Mouse (Mus musculus): Measurements from ENCODE around the gene Selenof. TPM values are rescaled to one million over a fixed set of nuclear protein-coding genes. Genes with fewer than 3 reads are reported as not detected.

Gene Selenof
- total RNA-seq (2012; rRNA removed) (307 and 316 TPM in 2 replicates), polyA plus RNA-seq (2012; ENCODE audit: insufficient read depth in 1 of 2, insufficient read length in 2 of 2, low read depth in 1 of 2, low replicate concordance in 2 of 2, missing spikeins in 1 of 2) (1,000 to 10,000 TPM in 1 of 2 experiments, 100 to 1,000 TPM in 1; 265 to 1,760 TPM)

DNA sequence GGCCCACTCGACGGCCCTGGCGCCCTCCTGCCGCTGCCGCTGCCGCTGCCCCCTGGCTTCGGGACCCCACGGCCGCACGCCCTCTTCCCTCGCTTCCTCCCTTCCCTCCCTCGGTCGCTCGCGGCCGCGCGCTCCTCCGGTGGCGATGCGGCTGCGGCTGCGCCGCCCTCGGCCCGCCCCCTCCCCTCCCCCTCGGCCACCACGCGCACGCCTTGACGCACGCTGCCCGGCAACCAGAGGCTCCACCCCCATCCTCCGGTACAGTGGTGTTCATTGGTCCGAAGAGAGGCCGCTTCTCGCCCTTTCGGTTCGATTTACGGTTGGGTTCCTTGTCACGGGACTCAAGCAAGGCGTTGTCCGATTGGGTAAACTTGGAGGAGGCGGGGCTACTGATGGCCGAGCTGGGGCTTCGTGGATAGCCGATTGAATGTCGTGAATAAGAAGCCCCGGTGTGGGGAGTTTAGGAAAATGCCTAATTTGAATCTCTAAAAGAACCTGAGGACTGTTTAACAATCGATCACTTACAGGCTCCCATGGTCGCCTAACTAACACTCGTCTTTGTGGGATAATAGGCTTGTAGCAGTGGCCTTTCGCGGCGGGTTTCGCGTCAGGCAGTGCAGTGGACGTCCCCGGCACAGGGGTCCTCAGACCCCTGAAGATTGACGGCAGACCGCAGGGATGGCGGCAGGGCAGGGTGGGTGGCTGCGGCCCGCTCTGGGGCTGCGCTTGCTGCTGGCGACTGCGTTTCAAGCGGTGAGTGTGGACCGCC, at the start of gene Selenof, which contains the start of gene Hs2st1:
Gene Selenof, plus strand, starts transcription at position 258 of the 769 bp plus-strand sequence.
Gene Hs2st1, minus strand, starts transcription at position 135 of the 769 bp plus-strand sequence.
- Histone ChIP-seq H3K9ac (ENCODE audit: control insufficient read depth, low read depth, low read length, poor library complexity, severe bottlenecking) (peak within 1 kb of the TSS; percentile 80), H3K9me3 (replicated peaks; ENCODE audit: insufficient read depth, low read length) (no peaks in the 10 kb centered on the region), H3K27ac (ENCODE audit: control insufficient read depth, low read depth, low read length) (peak within 1 kb of the TSS; percentile 94), H3K4me1 (ENCODE audit: control insufficient read depth in 1 of 2, insufficient read depth in 2 of 2, low read length in 2 of 2) (peaks cover 0 to 8% of the 10 kb centered on the region in 2 experiments; a peak in 3 of 4 replicates), H3K79me2 (ENCODE audit: control insufficient read depth, insufficient read depth, low read length, poor library complexity) (peaks cover 72% of the 10 kb centered on the region), H3K27me3 (ENCODE audit: control insufficient read depth in 1 of 2, insufficient read depth in 2 of 2, low read length in 2 of 2) (no peaks in the 10 kb centered on the region), H3K36me3 (ENCODE audit: control insufficient read depth in 1 of 2, insufficient read depth in 2 of 2, low read length in 2 of 2) (peaks cover 1 to 26% of the 10 kb centered on the region in 2 experiments; a peak in 3 of 4 replicates), H3K4me3 (ENCODE audit: control insufficient read depth in 1 of 2, insufficient read depth in 1 of 2, low read depth in 2 of 2, low read length in 2 of 2) (peak within 1 kb of the TSS; percentile 76 to 94)
- peak; percentile 100 for DNase-seq (ENCODE audit: low read depth, low spot score)
- TF ChIP-seq RCOR1 (IDR thresholded peaks at IDR 0.05; ENCODE audit: low read depth, low read length) (no peak), ZC3H11A (IDR thresholded peaks at IDR 0.05; ENCODE audit: low read depth, low read length) (no peak), KAT2A (conservative IDR thresholded peaks at IDR 0.05; ENCODE audit: low read depth, low read length) (peak; percentile 54; the same call in 1 of the 2 replicates), SMC3 (IDR thresholded peaks at IDR 0.05; ENCODE audit: low read depth, low read length) (no peak), E2F4 (IDR thresholded peaks at IDR 0.05; ENCODE audit: borderline replicate concordance, low read depth, low read length) (no peak; the same call in 1 of the 2 replicates), CHD1 (IDR thresholded peaks at IDR 0.05; ENCODE audit: low read depth, low read length) (no peak), GATA1 (IDR thresholded peaks at IDR 0.05; ENCODE audit: low read depth, low read length) (no peak), ZMIZ1 (IDR thresholded peaks at IDR 0.05; ENCODE audit: low read depth, low read length) (peak; percentile 90), USF1 (IDR thresholded peaks at IDR 0.05; ENCODE audit: low read depth, low read length) (peak; percentile 92), POLR2A (IDR thresholded peaks at IDR 0.05; ENCODE audit: control insufficient read depth in 1 of 2, insufficient read depth in 1 of 2, low read depth in 1 of 2, low read length in 2 of 2, poor library complexity in 1 of 2) (peak; percentile 90 to 97), EP300 (IDR thresholded peaks at IDR 0.05; ENCODE audit: low read depth in 1 of 2, low read length in 2 of 2) (no peak; a peak in 1 of 4 replicates), TAL1 (IDR thresholded peaks at IDR 0.05; ENCODE audit: low read length) (no peak), MAFK (IDR thresholded peaks at IDR 0.05; ENCODE audit: borderline replicate concordance, low read depth, low read length) (no peak), POLR2AphosphoS5 (IDR thresholded peaks at IDR 0.05; ENCODE audit: borderline replicate concordance, low read depth, low read length) (no peak), RAD21 (IDR thresholded peaks at IDR 0.05; ENCODE audit: low read depth, low read length) (no peak), ZNF384 (IDR thresholded peaks at IDR 0.05; ENCODE audit: low read depth, low read length) (no peak), NRF1 (IDR thresholded peaks at IDR 0.05; ENCODE audit: insufficient read depth, low read depth, low read length, poor library complexity, severe bottlenecking) (peak; percentile 82), JUND (IDR thresholded peaks at IDR 0.05; ENCODE audit: low read depth, low read length) (no peak), POLR2AphosphoS2 (IDR thresholded peaks at IDR 0.05; ENCODE audit: low read length) (peak; percentile 92), MEF2A (IDR thresholded peaks at IDR 0.05; ENCODE audit: extremely low read depth, insufficient replicate concordance, low read depth, low read length, poor library complexity, severe bottlenecking) (0 out of 2 replicates have a peak, but pooled peaks have one; percentile 21), BHLHE40 (IDR thresholded peaks at IDR 0.05; ENCODE audit: borderline replicate concordance, low read depth, low read length) (peak; percentile 77), TBP (IDR thresholded peaks at IDR 0.05; ENCODE audit: low read depth, low read length) (peak; percentile 87), CTCF (IDR thresholded peaks at IDR 0.05 in 2 of 3, conservative IDR thresholded peaks at IDR 0.05 in 1 of 3; ENCODE audit: control insufficient read depth in 1 of 3, insufficient read depth in 1 of 3, low read depth in 2 of 3, low read length in 3 of 3, poor library complexity in 1 of 3, severe bottlenecking in 1 of 3) (no peak; a peak in 1 of 6 replicates), USF2 (IDR thresholded peaks at IDR 0.05; ENCODE audit: borderline replicate concordance in 1 of 2, insufficient read depth in 1 of 2, low read depth in 1 of 2, low read length in 2 of 2) (0 out of 4 replicates have a peak, but pooled peaks of 1 of the 2 experiments have one; percentile 20), TCF12 (IDR thresholded peaks at IDR 0.05; ENCODE audit: low read depth, low read length) (peak; percentile 75), MXI1 (IDR thresholded peaks at IDR 0.05; ENCODE audit: low read depth, low read length) (peak; percentile 55), UBTF (IDR thresholded peaks at IDR 0.05; ENCODE audit: borderline replicate concordance, insufficient read depth, low read depth, low read length) (no peak), NELFE (IDR thresholded peaks at IDR 0.05; ENCODE audit: low read depth, low read length) (peak; percentile 98), HCFC1 (IDR thresholded peaks at IDR 0.05; ENCODE audit: low read depth, low read length) (peak; percentile 87), ETS1 (IDR thresholded peaks at IDR 0.05; ENCODE audit: low read depth, low read length) (0 out of 2 replicates have a peak, but pooled peaks have one; percentile 3), MAX (IDR thresholded peaks at IDR 0.05; ENCODE audit: low read length) (peak; percentile 100), ELF1 (IDR thresholded peaks at IDR 0.05; ENCODE audit: low read depth, low read length) (peak; percentile 47; the same call in 1 of the 2 replicates), SIN3A (IDR thresholded peaks at IDR 0.05; ENCODE audit: low read length) (peak; percentile 46), MYC (IDR thresholded peaks at IDR 0.05; ENCODE audit: low read depth, low read length) (0 out of 2 replicates have a peak, but pooled peaks have one; percentile 21)

Measured in MEL (cell line).